Mouse (Mus musculus): ENCODE measurements around the gene Stx3.

The Stx3 gene

DNA sequence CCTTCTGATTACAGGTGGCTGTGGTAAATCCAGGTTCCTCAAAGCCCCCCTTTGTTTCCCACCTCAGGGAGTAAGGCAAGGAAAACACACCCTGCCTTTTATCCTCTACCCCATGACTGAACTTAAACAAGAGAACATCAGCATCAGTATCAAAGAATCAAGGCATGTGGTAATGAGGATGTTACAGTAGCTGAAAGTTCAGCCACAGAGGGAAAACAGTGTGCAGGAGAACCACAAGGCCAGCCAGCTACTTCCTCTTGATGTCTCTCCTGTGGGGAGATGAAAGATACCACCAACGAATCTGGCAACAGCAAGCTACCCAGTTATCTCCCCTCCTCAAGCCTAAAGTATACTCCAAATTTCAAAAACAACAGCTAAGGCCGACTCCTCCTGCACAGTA is 12.0 kb downstream of the Stx3 start:
- no peak for DNase-seq

DNA sequence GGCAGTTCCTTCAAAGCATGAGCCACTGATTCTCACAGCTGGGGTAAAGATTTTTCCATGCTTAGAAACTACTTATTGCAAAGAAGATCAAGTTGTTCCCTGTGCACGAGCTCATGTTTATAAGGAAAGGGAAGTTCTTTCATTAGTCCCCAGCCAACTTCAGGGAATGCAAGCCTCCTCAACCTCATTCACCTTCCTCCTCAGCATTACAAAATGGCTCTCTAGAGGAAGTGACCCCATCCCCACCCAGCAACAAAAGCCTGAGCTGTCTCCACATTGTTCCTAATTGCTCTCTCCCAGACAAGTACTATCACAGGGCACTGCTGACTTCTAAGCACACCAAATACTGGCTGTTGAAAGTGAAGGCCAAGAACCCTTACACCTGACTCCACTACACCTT is 14.8 kb downstream of the Stx3 start:
- DNase-seq, result no peak

DNA sequence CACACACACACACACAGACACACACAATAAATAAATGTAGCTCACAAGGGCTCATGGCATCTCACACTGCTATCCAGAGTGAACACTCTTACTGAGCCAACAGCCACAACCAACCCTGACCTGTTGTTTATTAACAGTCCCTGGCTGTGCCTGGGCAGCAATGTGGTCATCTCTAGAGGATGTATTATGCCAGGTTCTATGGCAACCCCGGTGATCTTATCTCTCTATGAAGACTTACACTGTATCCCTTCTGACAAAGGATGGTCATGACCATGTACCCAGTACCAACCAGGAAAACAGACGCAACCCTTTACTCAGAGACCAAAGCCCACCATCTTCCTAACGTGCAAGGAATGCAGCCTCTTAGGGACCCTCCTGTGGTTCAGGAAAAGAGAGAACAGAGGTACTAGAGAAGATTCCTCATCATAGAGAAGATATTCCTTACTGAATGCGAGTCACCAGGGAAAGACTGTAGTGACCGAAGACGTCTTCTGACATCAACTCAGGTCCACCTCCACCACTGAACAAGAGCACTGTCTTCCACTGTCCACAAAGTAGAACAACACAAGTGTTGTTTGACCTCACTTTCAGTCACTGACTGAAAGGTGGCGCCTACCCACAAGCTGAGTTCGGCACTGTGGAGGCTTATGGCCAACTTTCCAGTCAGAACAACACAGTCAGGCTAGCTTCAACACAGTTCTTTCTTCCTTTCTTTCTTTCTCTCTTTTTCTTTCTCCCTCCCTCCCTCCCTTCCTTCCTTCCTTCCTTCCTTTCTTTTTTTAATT is 18.5 kb downstream of the Stx3 start:
- DNase-seq, result no peak

DNA sequence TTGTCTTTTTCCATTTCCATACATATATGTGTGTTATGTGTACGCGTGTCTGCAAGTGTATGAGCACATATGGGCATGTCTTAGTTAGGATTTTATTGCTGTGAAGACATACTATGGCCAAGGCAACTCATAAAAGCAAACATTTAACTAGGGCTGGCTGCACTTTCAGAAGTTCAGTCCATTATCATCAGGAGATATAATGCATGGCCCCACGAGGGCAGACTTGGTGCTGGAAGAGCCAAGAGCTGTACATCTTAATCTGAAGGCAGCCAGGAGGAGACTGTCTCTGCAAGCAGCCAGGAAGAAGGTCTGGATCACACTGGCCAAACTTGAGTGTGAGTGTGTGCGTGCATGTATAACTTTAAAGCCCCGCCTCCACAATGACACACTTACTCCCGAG is 24.8 kb downstream of the Stx3 start:
- no peak for DNase-seq

DNA sequence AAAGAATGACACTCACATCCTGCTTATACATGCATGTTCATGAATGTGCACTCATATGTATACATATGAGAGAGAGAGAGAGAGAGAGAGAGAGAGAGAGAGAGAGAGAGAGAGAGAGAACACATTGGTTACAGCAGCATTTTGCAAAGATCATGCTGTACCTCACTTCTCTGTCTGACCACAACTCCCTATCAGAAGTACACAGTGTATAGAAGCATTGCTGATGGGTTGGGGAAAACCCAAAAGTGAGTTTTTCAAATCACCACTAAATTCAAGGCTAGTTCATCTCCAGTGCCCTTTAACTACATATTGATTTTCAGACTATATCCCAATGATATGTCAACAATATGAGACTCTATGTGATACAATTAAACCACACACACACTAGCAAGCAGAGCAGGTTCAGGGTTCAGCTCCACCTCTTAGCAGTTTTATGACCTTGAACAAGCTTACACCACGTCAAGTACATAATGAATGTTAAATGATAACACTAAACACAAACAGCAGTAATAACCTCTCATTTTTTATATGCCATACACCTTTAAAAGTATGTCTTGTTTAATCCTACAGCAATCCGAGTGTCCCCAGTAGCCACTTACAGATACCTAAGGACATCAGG is 25.4 kb downstream of the Stx3 start:
- no peak for DNase-seq

DNA sequence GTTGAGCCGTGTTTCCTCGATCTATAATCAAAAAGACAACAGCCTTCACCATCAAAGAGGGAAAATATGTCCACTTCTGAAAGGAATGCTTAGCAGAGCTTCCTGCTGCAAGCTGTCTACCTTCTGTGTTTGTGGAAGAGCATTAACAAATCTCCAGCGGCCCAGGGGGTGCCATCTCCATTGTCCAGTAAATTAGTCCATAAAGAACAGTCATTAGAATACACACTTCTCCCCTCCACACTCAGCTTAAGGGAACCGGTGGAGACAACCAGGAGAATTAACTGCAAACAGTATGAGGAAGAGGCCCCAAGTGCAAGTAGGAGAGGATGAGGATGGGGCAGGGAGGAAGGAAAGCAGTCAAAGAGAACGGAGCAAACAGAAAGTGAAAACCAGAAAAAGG is 27.4 kb downstream of the Stx3 start:
- DNase-seq, result no peak

DNA sequence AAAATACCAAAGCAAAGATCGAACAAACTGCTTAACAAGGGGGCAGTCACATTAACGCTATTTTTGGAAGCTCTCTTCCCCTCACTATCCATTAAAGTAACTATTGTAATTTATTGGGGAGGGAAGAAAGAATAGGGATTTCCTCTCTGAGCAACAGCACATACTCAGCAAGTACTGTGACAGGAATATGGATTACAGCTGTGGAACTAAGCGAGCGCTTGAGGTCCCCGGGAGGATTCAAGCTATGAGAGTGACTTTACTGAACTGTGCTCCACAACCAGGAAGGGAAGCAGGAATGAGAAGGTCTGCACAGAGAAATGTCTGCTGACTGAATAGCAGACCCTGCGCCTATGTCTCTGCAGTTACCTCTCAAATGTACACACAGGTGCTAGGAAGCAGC is 30.3 kb downstream of the Stx3 start:
- no peak for DNase-seq

DNA sequence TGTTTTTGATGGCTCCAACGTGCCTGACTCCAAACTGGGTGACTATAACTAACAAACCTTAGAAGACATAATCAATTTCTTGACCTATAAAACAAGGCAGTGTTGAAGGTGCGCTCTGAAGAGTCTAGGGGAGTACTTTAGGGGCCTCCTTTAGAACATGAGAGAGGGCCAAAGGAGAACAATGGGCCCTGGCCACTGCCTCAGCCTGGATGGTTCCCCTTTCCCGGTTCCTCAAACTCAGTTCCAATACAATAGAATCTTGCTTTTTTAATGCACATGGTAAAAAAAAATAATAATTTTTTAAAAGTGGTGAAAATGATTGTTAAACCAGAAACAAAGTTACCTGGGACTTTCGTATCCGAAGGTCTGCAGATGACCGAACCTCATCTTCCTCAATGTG is 31.4 kb downstream of the Stx3 start:
- no peak for DNase-seq

DNA sequence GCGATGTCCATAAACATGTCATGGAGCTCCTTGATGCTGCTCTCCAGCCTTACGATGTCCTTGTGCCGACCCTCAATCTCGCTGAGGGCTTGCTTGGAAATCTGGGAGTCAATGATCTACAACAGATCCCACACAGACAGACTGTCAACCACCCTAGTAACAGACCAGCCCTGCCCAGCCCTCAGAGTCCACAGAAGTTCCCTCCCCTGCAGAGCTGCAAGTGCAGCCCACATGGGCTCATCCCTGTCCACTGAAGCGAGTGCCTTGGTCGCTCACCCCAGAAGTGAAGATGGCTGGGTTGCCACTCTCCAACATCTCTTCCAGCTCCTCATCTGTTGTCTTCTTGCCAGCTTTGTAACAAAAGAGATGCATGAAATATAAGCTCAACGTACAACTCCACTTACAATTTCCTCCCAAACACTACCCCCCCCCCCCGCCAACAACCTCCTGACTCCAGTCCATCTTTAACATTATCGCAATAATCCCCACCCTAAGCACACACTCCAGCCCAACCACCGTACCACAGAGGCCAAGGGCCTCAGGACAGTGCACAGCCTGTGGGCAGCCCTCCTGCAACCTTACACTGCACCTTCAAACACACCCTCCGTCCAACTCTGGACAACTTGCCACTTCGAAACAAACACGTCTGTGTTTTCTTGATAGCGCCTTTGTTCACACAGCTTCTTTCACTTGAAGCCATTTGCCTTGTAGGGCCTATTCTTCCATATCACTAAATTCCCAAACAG is 33.6 kb downstream of the Stx3 start:
- DNase-seq, result no peak

DNA sequence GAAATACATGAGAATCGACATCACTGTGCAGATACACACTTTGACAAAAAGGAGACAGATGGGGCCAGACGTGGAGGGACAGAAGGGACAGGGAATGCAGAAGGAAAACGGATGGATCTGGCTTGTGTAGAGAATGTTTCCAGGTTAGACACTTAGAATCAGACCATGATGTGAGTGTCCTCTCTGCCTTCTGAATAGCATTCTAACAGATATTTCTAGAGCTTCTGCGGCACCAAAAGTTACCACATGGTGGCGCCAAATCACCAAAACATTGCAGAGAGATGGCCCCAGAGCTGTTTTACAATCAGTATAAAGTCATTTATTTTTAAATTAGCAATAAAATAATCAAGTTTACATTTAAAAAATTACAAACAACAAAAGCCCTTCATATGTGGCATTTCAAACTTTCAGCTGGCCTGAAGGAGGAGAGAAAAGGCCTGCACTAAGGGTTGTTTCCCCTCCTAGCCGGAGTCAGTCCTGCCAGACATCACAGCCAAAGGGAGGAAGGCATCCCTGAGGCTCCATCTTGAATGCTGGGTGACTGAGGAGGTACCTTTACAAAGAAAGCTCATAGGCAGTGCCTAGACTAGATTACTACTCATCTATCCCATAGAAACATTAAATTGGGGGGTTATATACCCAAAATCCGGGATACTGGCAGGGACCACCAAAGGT is 41.9 kb downstream of the Stx3 start:
- DNase-seq, result peak; percentile 38

DNA sequence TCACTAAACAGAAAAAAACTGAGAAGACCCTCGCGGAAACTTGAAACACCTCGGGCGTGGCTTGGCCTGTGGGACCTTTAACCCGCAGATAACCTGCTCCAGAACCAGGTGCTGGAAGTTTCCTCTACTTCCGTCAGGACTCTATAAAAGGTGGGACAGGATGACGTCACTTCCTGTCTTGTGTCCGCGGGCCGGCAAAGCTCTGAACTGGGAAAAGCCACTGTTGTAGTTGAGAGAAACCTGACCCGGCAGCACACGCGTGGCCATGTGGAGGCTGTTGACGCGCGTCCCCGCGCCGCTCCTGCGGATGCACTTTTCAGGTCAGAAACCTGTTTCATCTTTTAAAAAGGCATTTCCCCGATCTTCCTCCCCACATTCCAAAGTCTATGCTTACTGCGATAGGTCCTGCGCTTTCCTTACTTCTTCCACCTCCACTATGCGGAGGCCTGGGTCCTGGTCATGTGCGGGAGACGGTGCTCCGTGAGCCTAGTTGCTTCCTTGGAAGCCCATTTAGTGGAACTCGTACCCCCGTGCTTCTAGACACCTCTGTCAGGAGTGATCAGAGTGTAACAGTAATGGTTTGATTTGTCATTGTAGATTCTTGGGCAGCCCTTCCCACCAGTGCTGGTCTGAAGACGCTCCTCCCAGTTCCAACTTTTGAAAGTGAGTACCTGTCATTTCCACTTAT is 48.9 kb downstream of the Stx3 start, which contains the start of gene Mrpl16:
Gene Mrpl16 (plus strand): TSS at position 187 of the 688 bp plus-strand sequence.
- peak; percentile 89 for DNase-seq

DNA sequence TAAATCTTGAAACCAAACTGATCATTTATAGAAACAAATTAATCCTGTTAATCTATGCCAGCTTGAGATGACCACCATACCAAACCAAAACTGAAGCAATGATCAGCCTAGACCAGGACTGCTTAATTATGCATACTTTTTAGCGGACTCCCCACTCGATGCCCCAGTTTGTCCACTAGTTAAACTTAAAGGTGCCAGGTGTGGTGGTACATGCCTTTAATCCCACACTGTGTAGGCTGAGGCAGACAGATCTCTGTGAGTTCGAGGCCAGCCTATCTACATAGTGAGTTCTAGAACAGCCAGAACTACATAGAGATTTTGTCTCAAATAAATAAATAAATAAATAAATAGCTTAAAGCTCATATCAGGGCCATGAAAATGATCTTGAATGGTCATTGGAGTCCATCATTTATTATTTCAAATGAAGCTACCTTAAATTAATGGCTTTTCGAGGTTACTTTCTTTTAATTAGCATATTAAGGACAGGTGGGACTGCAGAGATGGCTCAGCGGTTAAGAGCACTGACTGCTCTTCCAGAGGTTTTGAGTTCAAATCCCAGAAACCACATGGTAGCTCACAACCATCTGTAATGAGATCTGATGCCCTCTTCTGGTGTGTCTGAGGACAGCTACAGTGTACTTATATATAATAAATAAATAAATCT is 49.8 kb downstream of the Stx3 start:
- DNase-seq, result no peak

DNA sequence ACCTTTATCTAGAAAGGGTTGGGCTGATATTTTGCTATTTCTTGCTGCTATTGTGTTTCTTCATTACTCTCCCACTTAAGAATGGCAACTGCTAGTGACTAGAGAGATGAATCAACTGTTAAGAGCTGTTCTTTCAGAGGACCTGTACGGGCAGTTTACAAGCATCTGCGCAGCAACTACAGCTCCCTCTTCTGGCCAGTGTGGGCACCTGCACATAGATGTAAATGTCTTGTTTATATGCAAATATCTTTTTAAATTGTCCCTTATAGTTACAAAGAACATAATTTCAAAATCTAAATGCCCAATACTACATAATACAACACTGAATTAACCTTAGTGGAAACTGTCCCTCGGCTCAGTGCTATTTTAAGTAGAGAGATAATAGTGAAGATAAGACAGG is 51.0 kb downstream of the Stx3 start:
- DNase-seq, result no peak

DNA sequence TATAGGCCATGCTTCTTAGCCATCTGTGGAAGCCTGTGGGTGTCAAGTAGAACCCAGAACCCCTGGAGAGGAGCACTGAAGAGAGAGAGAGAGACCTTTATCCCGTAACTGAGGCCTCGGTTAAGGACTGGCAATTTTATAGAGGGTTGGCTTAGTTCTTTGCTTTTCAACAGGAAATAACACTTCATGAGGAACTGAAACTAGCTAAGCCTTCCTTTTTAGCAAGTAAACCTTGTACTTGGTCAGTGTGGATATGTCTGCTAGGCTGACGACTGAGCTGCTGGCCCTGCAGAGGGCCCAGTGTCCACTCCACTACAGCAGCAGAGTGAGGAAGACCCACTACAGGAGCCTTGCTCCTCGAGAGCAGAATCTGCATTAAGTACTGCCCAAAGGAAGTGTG is 52.8 kb downstream of the Stx3 start:
- DNase-seq, result no peak

DNA sequence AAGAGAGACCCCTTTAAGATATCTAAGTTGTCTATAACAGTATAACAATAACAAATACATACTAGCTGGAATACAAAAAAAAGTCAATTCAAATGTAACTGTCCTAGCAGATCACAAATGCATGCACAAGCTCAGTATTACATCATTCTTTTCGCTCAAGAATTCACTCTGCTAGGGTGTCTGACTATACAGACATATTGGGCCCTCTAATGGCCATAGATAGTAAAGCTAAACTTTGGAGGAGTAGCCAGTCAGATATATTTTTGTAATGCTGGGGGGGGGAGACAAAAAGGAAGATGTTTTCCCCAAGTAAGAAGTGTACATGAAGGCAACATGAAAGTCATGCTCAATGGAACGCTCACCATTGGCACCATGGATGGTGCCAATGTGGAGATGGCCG is 54.1 kb downstream of the Stx3 start:
- DNase-seq, result no peak

DNA sequence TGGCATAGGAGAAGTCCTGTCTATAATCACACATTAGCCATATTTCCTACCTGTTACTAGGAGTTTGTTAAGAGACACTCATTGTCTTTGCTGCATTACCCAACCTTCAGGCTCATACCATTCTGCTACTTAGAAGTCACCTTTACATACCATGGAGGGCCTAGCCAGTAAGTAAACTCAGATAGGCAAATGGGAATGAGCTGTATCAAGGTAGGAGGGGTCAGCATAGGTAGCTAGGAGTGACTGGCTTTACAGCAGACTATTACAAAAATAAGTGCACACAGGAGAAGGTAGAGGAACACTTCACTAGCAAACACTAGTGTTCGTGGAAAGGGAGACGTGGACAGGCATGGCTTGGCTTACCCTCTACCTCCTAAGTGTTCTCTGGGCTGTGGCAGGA is 71.9 kb downstream of the Stx3 start, which contains the start of gene Gif:
Gene Gif (plus strand): TSS at position 257 of the 400 bp plus-strand sequence.
- no peak for DNase-seq

DNA sequence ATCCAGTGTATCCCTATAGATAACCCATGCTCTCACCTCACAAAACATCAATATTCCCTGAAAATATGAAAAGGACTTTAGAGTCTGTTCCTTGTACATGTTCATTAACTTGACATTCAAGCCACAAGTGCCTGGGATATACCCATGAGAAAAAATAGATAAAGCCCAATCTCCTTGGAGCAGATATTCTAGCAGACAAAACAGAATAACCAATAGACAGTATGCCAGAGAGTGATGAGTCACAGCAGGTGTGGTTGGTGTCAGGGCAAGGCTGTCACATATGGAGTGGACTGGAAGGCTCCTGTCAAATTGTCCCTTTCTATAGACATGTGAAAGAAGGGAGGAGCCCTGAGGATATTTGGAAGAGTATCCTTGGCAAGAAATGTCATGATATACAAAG is 73.5 kb downstream of the Stx3 start:
- no peak for DNase-seq

DNA sequence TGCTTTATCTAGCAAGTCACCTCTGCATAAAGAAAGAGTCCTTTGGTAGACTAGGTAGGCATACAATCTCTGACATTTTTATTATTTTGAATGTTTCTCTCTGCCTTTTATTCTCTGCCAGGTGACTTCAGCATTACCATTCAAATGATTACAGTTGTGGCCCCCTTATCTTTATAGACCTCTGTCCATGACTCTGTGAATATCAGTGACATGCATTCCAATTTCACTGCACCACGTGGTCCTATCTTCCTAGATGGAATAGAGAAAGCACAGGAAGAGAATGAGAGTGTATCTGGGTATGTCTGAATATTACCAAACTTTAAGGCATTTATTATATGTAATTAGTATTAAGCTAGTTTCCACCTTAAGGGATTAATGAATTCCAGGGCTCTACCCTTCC is 82.7 kb downstream of the Stx3 start:
- no peak for DNase-seq

DNA sequence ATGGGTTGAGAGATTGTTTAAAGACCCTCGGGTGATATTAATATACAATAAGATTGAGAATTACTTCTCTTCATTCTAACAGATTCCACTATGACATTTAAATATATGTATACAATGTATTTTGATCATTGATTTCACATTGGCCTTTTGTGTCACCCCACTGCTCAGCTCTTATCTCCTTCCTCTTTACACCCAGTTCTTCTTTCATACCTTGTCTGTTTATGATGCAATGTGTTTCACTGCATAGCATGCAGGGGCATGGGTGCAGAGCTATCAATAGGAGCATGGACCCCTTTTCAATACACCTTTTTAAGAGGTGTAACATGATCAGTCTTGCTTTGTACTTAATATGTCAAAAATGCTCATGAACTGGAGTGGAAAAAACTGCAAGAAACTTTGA is 88.9 kb downstream of the Stx3 start:
- DNase-seq, result no peak

DNA sequence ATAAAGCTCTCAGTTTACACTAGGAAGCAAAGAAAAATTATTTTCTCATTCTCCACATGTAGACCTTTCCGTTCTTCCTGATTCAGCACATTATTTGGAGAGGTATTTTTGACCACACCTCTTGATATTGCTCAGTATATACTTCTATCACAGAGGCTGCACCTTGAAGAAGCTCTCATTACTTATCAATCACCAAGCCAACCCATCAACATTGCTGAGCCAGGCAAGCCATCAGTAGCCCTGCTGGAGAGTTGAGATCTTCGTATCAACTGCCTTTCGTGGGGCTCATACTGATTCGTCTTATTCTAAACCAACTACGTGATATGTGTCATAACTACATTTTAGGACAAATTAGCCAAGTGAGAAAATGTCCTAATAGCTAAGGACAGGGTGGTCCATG is 91.9 kb downstream of the Stx3 start:
- no peak for DNase-seq

DNA sequence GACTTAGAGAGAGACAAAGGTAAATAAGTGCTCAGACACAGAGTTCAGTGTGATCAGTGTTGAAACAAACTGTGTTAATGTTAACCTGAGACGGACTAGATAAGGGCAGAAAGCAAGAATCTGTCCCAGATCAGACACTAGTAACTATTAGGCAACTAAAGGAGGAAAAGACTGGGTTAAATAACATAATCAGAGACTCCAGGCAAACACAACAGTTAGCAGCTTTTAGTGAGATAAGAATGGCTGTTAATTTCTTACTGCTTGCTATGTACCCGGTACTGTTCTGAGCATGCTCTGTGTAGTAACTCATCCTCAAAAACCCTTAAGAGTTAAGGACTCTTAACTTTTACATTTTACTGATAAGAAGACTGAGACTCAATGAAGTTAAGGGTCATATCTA is 93.3 kb downstream of the Stx3 start:
- DNase-seq, result no peak

All from right cerebral cortex, adult 18-20 months (tissue).